Mouse (Mus musculus) brain, embryonic 18.5 days (tissue): Measurements from ENCODE around the gene Mrpl12.

Experiments
- DNase-seq: peaks from one replicate; pipeline ENCODE4 v3.0.0-alpha.2; 2012; ENCODE audit warnings: low read depth, low spot score

The Mrpl12 gene

DNA sequence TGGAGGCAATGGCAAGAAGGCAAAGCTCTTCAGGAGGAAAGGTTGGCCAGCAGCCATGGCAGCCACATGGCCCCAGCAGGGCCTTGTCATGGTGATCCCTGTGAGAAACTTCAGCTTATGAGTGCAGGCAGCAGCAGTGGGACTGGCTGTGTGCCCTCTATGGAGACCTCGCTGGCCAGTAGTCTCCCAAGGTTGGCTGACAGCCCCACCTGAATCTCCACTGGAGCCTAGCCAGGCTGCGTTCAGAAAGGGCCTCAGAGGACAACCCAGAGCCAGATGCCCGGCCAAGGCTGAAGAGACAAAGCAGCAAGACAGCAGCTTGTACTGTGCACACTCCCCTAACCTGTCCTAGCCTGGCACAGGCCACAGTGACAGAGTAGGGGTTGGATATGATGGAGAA is 54.1 kb downstream of the Mrpl12 start:
- DNase-seq: no peak
